Mouse (Mus musculus) fibroblast of lung, adult 2 months (primary cell): ENCODE measurements at regions not wholly inside any gene's neighbourhood (a gene's known extent, or its start where the extent isn't known, plus 50 kb on each side); places are given as distances from the start of the nearest gene placed in this dataset.
"Not testable (repeated sequence)": the region's sequence is repeated elsewhere in the genome, so short reads cannot be mapped to it uniquely, and the experiment has no call there.

Experiments
- DNase-seq: peaks from one replicate; pipeline ENCODE4 v3.0.0-alpha.2; 2011; ENCODE audit warnings: low read depth

GRCm38 (mm10) chr12:112298521-112298920 is 152.5 kb downstream of the Kif26a start:
- no peak for DNase-seq

GRCm38 (mm10) chr12:112299089-112299488 is 153.1 kb downstream of the Kif26a start:
- no peak for DNase-seq

GRCm38 (mm10) chr12:112299603-112300002 is 153.6 kb downstream of the Kif26a start:
- DNase-seq: no peak

- no peak for DNase-seq
Observed at GRCm38 (mm10) chr12:112300125-112300524, 154.1 kb downstream of the Kif26a start.

GRCm38 (mm10) chr12:112301411-112301891 is 155.4 kb downstream of the Kif26a start:
- DNase-seq: no peak

GRCm38 (mm10) chr12:112301929-112302328 is 155.9 kb downstream of the Kif26a start:
- no peak for DNase-seq

GRCm38 (mm10) chr12:112306208-112306607 is 160.2 kb downstream of the Kif26a start:
- no peak for DNase-seq

- no peak for DNase-seq
Observed at GRCm38 (mm10) chr12:112308016-112308415, 162.0 kb downstream of the Kif26a start.

- DNase-seq: not testable (repeated sequence)
Observed at GRCm38 (mm10) chr12:112309096-112309495, 163.1 kb downstream of the Kif26a start.

GRCm38 (mm10) chr12:112309781-112310180 is 163.8 kb downstream of the Kif26a start:
- no peak for DNase-seq

- no peak for DNase-seq
Observed at GRCm38 (mm10) chr12:112310661-112311060, 164.7 kb downstream of the Kif26a start.

GRCm38 (mm10) chr12:112314781-112315180 is 168.8 kb downstream of the Kif26a start:
- no peak for DNase-seq

GRCm38 (mm10) chr12:112317191-112317590 is 171.2 kb downstream of the Kif26a start:
- DNase-seq: no peak

- no peak for DNase-seq
Observed at GRCm38 (mm10) chr12:112318461-112318860, 170.8 kb upstream of the A530016L24Rik start.

- no peak for DNase-seq
Observed at GRCm38 (mm10) chr12:112322196-112322595, 167.1 kb upstream of the A530016L24Rik start.

GRCm38 (mm10) chr12:112327411-112327810 is 161.8 kb upstream of the A530016L24Rik start:
- no peak for DNase-seq

GRCm38 (mm10) chr12:112328809-112329575 is 160.3 kb upstream of the A530016L24Rik start:
- no peak for DNase-seq

GRCm38 (mm10) chr12:112329701-112330301 is 159.4 kb upstream of the A530016L24Rik start:
- DNase-seq: no peak

- DNase-seq: no peak
Observed at GRCm38 (mm10) chr12:112330557-112330956, 158.7 kb upstream of the A530016L24Rik start.

GRCm38 (mm10) chr12:112331061-112331460 is 158.2 kb upstream of the A530016L24Rik start:
- DNase-seq: no peak

- DNase-seq: no peak
Observed at GRCm38 (mm10) chr12:112333125-112334079, 155.8 kb upstream of the A530016L24Rik start.
